Mouse (Mus musculus) adrenal gland, postnatal 14 days (tissue): ENCODE data around the gene Uqcc3. TPM values are rescaled to one million over a fixed set of nuclear protein-coding genes. Genes with fewer than 3 reads are reported as not detected.
"Not testable (repeated sequence)": the region's sequence is repeated elsewhere in the genome, so short reads cannot be mapped to it uniquely, and the experiment has no call there.

Source experiments
- DNase-seq: peaks from one replicate; pipeline ENCODE4 v3.0.0; 2021; ENCODE audit warnings: mixed read lengths
- total RNA-seq: library from RNA; stranded (reverse); gene quantifications from 2 replicates; pipeline ENCODE4 v1.2.3, GENCODE M21; 2021

Uqcc3 gene
- total RNA-seq, 1 experiment from 2014 or later = 80.7 TPM

GRCm38 (mm10) chr19:8895397-8895960, 14.8 kb upstream of the Uqcc3 start:
- DNase-seq = no peak

GRCm38 (mm10) chr19:8892829-8893766, 12.4 kb upstream of the Uqcc3 start, which contains the start of gene Ints5:
TSS of gene Ints5 (plus strand) at chr19:8893005.
- DNase-seq = peak; percentile 92

- peak; percentile 98 for DNase-seq
These were observed 8.0 kb upstream of the Uqcc3 start, which contains the start of the genes 1810009A15Rik and Gm49416 for GRCm38 (mm10) chr19:8888511-8889385. TSS of gene 1810009A15Rik (plus strand) at chr19:8888853. TSS of gene Gm49416 (plus strand) at chr19:8888926.

GRCm38 (mm10) chr19:8887585-8888463, 7.1 kb upstream of the Uqcc3 start:
- DNase-seq = no peak

GRCm38 (mm10) chr19:8886916-8887584, 6.3 kb upstream of the Uqcc3 start:
- no peak for DNase-seq

GRCm38 (mm10) chr19:8883616-8884015, 2.9 kb upstream of the Uqcc3 start, which contains the start of the genes Lbhd1 and Gm49403:
TSS of gene Lbhd1 (plus strand) at chr19:8883732.
TSS of gene Gm49403 (plus strand) at chr19:8883930.
- no peak for DNase-seq

GRCm38 (mm10) chr19:8881034-8881392, 290 bp upstream of the Uqcc3 start:
- no peak for DNase-seq

- DNase-seq = no peak
These were observed 5.7 kb downstream of the Uqcc3 start for GRCm38 (mm10) chr19:8875031-8875430.

- DNase-seq = no peak
These were observed 8.4 kb downstream of the Uqcc3 start for GRCm38 (mm10) chr19:8872266-8872840.

- peak; percentile 99 for DNase-seq
These were observed 9.2 kb downstream of the Uqcc3 start, which contains the start of gene Ubxn1 for GRCm38 (mm10) chr19:8871267-8872186. TSS of gene Ubxn1 (plus strand) at chr19:8871496.

- DNase-seq = peak; percentile 25
These were observed 9.9 kb downstream of the Uqcc3 start for GRCm38 (mm10) chr19:8870838-8871237.

- not testable (repeated sequence) for DNase-seq
These were observed 10.3 kb downstream of the Uqcc3 start for GRCm38 (mm10) chr19:8870381-8870780.

GRCm38 (mm10) chr19:8864265-8864664, 16.5 kb downstream of the Uqcc3 start:
- no peak for DNase-seq

GRCm38 (mm10) chr19:8859018-8859417, 21.7 kb downstream of the Uqcc3 start:
- no peak for DNase-seq

GRCm38 (mm10) chr19:8857689-8858088, 23.0 kb downstream of the Uqcc3 start:
- peak; percentile 84 for DNase-seq

GRCm38 (mm10) chr19:8853117-8853516, 27.6 kb downstream of the Uqcc3 start:
- DNase-seq = no peak

GRCm38 (mm10) chr19:8852236-8852928, 28.3 kb downstream of the Uqcc3 start:
- DNase-seq = peak; percentile 42

- DNase-seq = peak; percentile 36
These were observed 29.1 kb downstream of the Uqcc3 start for GRCm38 (mm10) chr19:8851639-8852038.
